Mouse (Mus musculus) hindbrain, embryonic 11.5 days (tissue): ENCODE measurements at regions not wholly inside any gene's neighbourhood (a gene's known extent, or its start where the extent isn't known, plus 50 kb on each side); places are given as distances from the start of the nearest gene placed in this dataset.
A peak's percentile ranks its signal among the peaks of the same experiment; 100 is the strongest.

ENCODE experiments used
- ATAC-seq: fragments of 200-750 bp; cut with Nextera tagmentation; 2 replicates; pipeline ENCODE4 v1.8.0; 2017; ENCODE audit warnings: mild to moderate bottlenecking, moderate TSS enrichment, moderate library complexity; ENCODE audit not compliant: low FRiP score
- DNase-seq: peaks from one replicate; pipeline ENCODE4 v3.0.0-alpha.2; 2015; ENCODE audit warnings: low spot score
- H3K27ac ChIP-seq: fragments of 300-500 bp; sonication (generic); 2 replicates; pipeline ENCODE4 v1.5.1; 2014; ENCODE audit warnings: mild to moderate bottlenecking, low read depth, low read length
- H3K27me3 ChIP-seq: fragments of 300-500 bp; sonication (generic); 2 replicates; pipeline ENCODE4 v1.6.1; 2014; ENCODE audit warnings: mild to moderate bottlenecking, low read length, moderate library complexity, mixed read lengths; ENCODE audit not compliant: control insufficient read depth, insufficient read depth
- H3K36me3 ChIP-seq: fragments of 300-500 bp; sonication (generic); 2 replicates; pipeline ENCODE4 v1.6.1; 2014; ENCODE audit warnings: mild to moderate bottlenecking, low read length, moderate library complexity, mixed read lengths; ENCODE audit not compliant: control insufficient read depth, insufficient read depth
- H3K4me1 ChIP-seq: fragments of 300-500 bp; sonication (generic); replicated peaks from 2 replicates; pipeline ENCODE4 v1.6.1; 2014; ENCODE audit warnings: low read length, mixed read lengths; ENCODE audit not compliant: control insufficient read depth, insufficient read depth
- H3K4me2 ChIP-seq: fragments of 300-500 bp; sonication (generic); replicated peaks from 2 replicates; pipeline ENCODE4 v1.6.1; 2014; ENCODE audit warnings: mild to moderate bottlenecking, low read depth, low read length
- H3K4me3 ChIP-seq: fragments of 300-500 bp; sonication (generic); 2 replicates; pipeline ENCODE4 v1.5.1; 2014; ENCODE audit warnings: low read depth, low read length
- H3K9ac ChIP-seq: fragments of 300-500 bp; sonication (generic); 2 replicates; pipeline ENCODE4 v1.6.1; 2014; ENCODE audit warnings: low read depth, low read length
- H3K9me3 ChIP-seq: fragments of 300-500 bp; sonication (generic); 2 replicates; pipeline ENCODE4 v1.6.1; 2016; ENCODE audit warnings: low read length; ENCODE audit not compliant: control insufficient read depth
- WGBS: fragments of 180-500 bp; shearing (Covaris S2); extraction: QIAGEN DNeasy Blood & Tissue Kit; methylation state at CpG from one replicate; pipeline ENCODE4 v1.1.7; 2014; 5-methylcytosine and 5-hydroxymethylcytosine counted together

GRCm38 (mm10) chr14:99605351-99606100, 307.0 kb downstream of the Klf5 start:
- no peaks in the 10 kb centered on the region for H3K4me1 ChIP-seq
- H3K9me3 ChIP-seq, result no peaks in the 10 kb centered on the region
- H3K4me3 ChIP-seq, result no peak overlapping the region
- 83% methylated on average over 6 of the region's 6 CpGs for WGBS
- no peak overlapping the region for H3K27ac ChIP-seq
- DNase-seq (no peak), ATAC-seq (no peak)
- H3K9ac ChIP-seq, result no peak overlapping the region
- H3K27me3 ChIP-seq, result no peaks in the 10 kb centered on the region
- H3K4me2 ChIP-seq, result no peak overlapping the region
- H3K36me3 ChIP-seq, result no peaks in the 10 kb centered on the region

GRCm38 (mm10) chr14:99609003-99609402, 310.5 kb downstream of the Klf5 start:
- Histone ChIP-seq H3K4me1 (no peaks in the 10 kb centered on the region), H3K9me3 (no peaks in the 10 kb centered on the region), H3K4me3 (no peak overlapping the region), H3K9ac (no peak overlapping the region), H3K36me3 (no peaks in the 10 kb centered on the region), H3K27me3 (no peaks in the 10 kb centered on the region), H3K27ac (no peak overlapping the region), H3K4me2 (no peak overlapping the region)
- DNase-seq, result no peak
- no peak for ATAC-seq
- WGBS, result 92% methylated on average over 2 of the region's 2 CpGs

GRCm38 (mm10) chr14:99611435-99611834, 312.9 kb downstream of the Klf5 start:
- Histone ChIP-seq H3K9ac (no peak overlapping the region), H3K4me3 (no peak overlapping the region), H3K4me2 (no peak overlapping the region), H3K36me3 (no peaks in the 10 kb centered on the region), H3K27ac (no peak overlapping the region), H3K9me3 (no peaks in the 10 kb centered on the region), H3K27me3 (no peaks in the 10 kb centered on the region), H3K4me1 (no peaks in the 10 kb centered on the region)
- DNase-seq (no peak), ATAC-seq (no peak)
- WGBS, result 92% methylated on average over 5 of the region's 5 CpGs

GRCm38 (mm10) chr14:99612114-99612513, 313.6 kb downstream of the Klf5 start:
- Histone ChIP-seq H3K4me2 (no peak overlapping the region), H3K27me3 (no peaks in the 10 kb centered on the region), H3K9ac (no peak overlapping the region), H3K4me1 (no peaks in the 10 kb centered on the region), H3K27ac (no peak overlapping the region), H3K4me3 (no peak overlapping the region), H3K9me3 (no peaks in the 10 kb centered on the region), H3K36me3 (no peaks in the 10 kb centered on the region)
- WGBS, result 91% methylated on average over 3 of the region's 3 CpGs
- ATAC-seq (no peak), DNase-seq (no peak)

GRCm38 (mm10) chr14:99614748-99615147, 316.3 kb downstream of the Klf5 start:
- ATAC-seq, result no peak
- Histone ChIP-seq H3K4me2 (no peak overlapping the region), H3K4me1 (no peaks in the 10 kb centered on the region), H3K36me3 (no peaks in the 10 kb centered on the region), H3K27ac (no peak overlapping the region), H3K9me3 (no peaks in the 10 kb centered on the region), H3K27me3 (no peaks in the 10 kb centered on the region), H3K4me3 (no peak overlapping the region), H3K9ac (no peak overlapping the region)
- 92% methylated on average over 3 of the region's 3 CpGs for WGBS
- no peak for DNase-seq

GRCm38 (mm10) chr14:99616655-99617335, 318.3 kb downstream of the Klf5 start:
- no peaks in the 10 kb centered on the region for H3K27me3 ChIP-seq
- H3K27ac ChIP-seq, result no peak overlapping the region
- 73% methylated on average over 7 of the region's 7 CpGs for WGBS
- H3K4me2 ChIP-seq, result no peak overlapping the region
- ATAC-seq (no peak), DNase-seq (no peak)
- H3K9me3 ChIP-seq, result no peaks in the 10 kb centered on the region
- no peak overlapping the region for H3K4me3 ChIP-seq
- no peaks in the 10 kb centered on the region for H3K4me1 ChIP-seq
- H3K9ac ChIP-seq, result no peak overlapping the region
- no peaks in the 10 kb centered on the region for H3K36me3 ChIP-seq

GRCm38 (mm10) chr14:99617374-99617773, 318.9 kb downstream of the Klf5 start:
- Histone ChIP-seq H3K27ac (no peak overlapping the region), H3K4me3 (no peak overlapping the region), H3K36me3 (no peaks in the 10 kb centered on the region), H3K9me3 (no peaks in the 10 kb centered on the region), H3K9ac (no peak overlapping the region), H3K4me2 (no peak overlapping the region), H3K27me3 (no peaks in the 10 kb centered on the region), H3K4me1 (no peaks in the 10 kb centered on the region)
- DNase-seq (no peak), ATAC-seq (no peak)
- 79% methylated on average over 2 of the region's 2 CpGs for WGBS

GRCm38 (mm10) chr14:99621538-99621937, 323.0 kb downstream of the Klf5 start:
- WGBS, result 86% methylated on average over 3 of the region's 3 CpGs
- H3K36me3 ChIP-seq, result no peaks in the 10 kb centered on the region
- H3K9me3 ChIP-seq, result no peaks in the 10 kb centered on the region
- no peak for DNase-seq
- 0 out of 2 replicates have a peak, but pooled peaks have one; percentile 59 for ATAC-seq
- no peaks in the 10 kb centered on the region for H3K4me1 ChIP-seq
- no peak overlapping the region for H3K9ac ChIP-seq
- no peak overlapping the region for H3K4me3 ChIP-seq
- H3K4me2 ChIP-seq, result no peak overlapping the region
- H3K27ac ChIP-seq, result no peak overlapping the region
- no peaks in the 10 kb centered on the region for H3K27me3 ChIP-seq
